Mouse (Mus musculus) natural killer cell, adult 2 months (primary cell): ENCODE results near the gene Lhfp.

ENCODE experiments used
- DNase-seq, 2 experiments: peaks; one replicate each; pipeline ENCODE4 v3.0.0; 2022; ENCODE audit warnings: low spot score in 2 of 2

Gene Lhfp

GRCm38 (mm10) chr3:53041411-53042239 is at the start of gene Lhfp:
Gene Lhfp (plus strand): TSS chr3:53041528.
- peak in 1 of 2 experiments; percentile 14 for DNase-seq

GRCm38 (mm10) chr3:52993296-52993695 is 48.0 kb upstream of the Lhfp start:
- DNase-seq = no peak

GRCm38 (mm10) chr3:52994666-52995065 is 46.7 kb upstream of the Lhfp start:
- DNase-seq = no peak

- DNase-seq = no peak
These were observed 44.7 kb upstream of the Lhfp start for GRCm38 (mm10) chr3:52996635-52997034.

GRCm38 (mm10) chr3:52997381-52997780 is 43.9 kb upstream of the Lhfp start:
- DNase-seq = no peak

GRCm38 (mm10) chr3:52999016-52999744 is 42.1 kb upstream of the Lhfp start:
- DNase-seq = no peak

- DNase-seq = no peak
These were observed 41.3 kb upstream of the Lhfp start for GRCm38 (mm10) chr3:52999996-53000395.

- no peak for DNase-seq
These were observed 39.3 kb upstream of the Lhfp start for GRCm38 (mm10) chr3:53002076-53002475.

GRCm38 (mm10) chr3:53004406-53005114 is 36.8 kb upstream of the Lhfp start:
- DNase-seq = peak in 1 of 2 experiments; percentile 9

GRCm38 (mm10) chr3:53007411-53007810 is 33.9 kb upstream of the Lhfp start:
- DNase-seq = no peak

- DNase-seq = peak; percentile 80 to 84
These were observed 24.6 kb upstream of the Lhfp start, which contains the start of gene Cog6 for GRCm38 (mm10) chr3:53016436-53017340. Gene Cog6 (minus strand): TSS chr3:53017237.

- DNase-seq = no peak
These were observed 14.0 kb upstream of the Lhfp start for GRCm38 (mm10) chr3:53027333-53027732.

GRCm38 (mm10) chr3:53029046-53029445 is 12.3 kb upstream of the Lhfp start:
- DNase-seq = peak; percentile 31 to 69

GRCm38 (mm10) chr3:53031586-53031985 is 9.7 kb upstream of the Lhfp start:
- DNase-seq = no peak

GRCm38 (mm10) chr3:53032432-53032831 is 8.9 kb upstream of the Lhfp start:
- DNase-seq = no peak

GRCm38 (mm10) chr3:53033448-53033847 is 7.9 kb upstream of the Lhfp start:
- DNase-seq = no peak

- no peak for DNase-seq
These were observed 5.3 kb upstream of the Lhfp start for GRCm38 (mm10) chr3:53036076-53036475.

GRCm38 (mm10) chr3:53036941-53037340 is 4.4 kb upstream of the Lhfp start:
- no peak for DNase-seq

- DNase-seq = no peak
These were observed 2.4 kb upstream of the Lhfp start for GRCm38 (mm10) chr3:53038913-53039312.

GRCm38 (mm10) chr3:53039746-53040145 is 1.6 kb upstream of the Lhfp start:
- DNase-seq = no peak
